Mouse (Mus musculus) brain, adult 2 months (tissue): ENCODE results near the gene Vmn1r210.
A peak's percentile ranks its signal among the peaks of the same experiment; 100 is the strongest.
"Not testable (repeated sequence)": the region's sequence is repeated elsewhere in the genome, so short reads cannot be mapped to it uniquely, and the experiment has no call there.

Experiments used
- DNase-seq: peaks from one replicate; pipeline ENCODE4 v3.0.0; 2011; ENCODE audit warnings: low read depth, low spot score

Vmn1r210 gene

GRCm38 (mm10) chr13:22831248-22831647 is at the start of gene Vmn1r210:
Gene Vmn1r210 (minus strand): TSS chr13:22831348.
- no peak for DNase-seq

GRCm38 (mm10) chr13:22879257-22879656 is 48.1 kb upstream of the Vmn1r210 start:
- DNase-seq: no peak

GRCm38 (mm10) chr13:22857461-22857860 is 26.3 kb upstream of the Vmn1r210 start, which contains the start of gene Vmn1r211:
Gene Vmn1r211 (minus strand): TSS chr13:22857561.
- DNase-seq: no peak

- DNase-seq: no peak
Observed at GRCm38 (mm10) chr13:22854760-22855159, 23.6 kb upstream of the Vmn1r210 start.

GRCm38 (mm10) chr13:22846798-22847197 is 15.7 kb upstream of the Vmn1r210 start:
- DNase-seq: peak; percentile 34

- DNase-seq: not testable (repeated sequence)
Observed at GRCm38 (mm10) chr13:22844304-22844703, 13.2 kb upstream of the Vmn1r210 start.

- DNase-seq: not testable (repeated sequence)
Observed at GRCm38 (mm10) chr13:22829395-22829794, 1.8 kb downstream of the Vmn1r210 start.

- not testable (repeated sequence) for DNase-seq
Observed at GRCm38 (mm10) chr13:22821601-22822000, 9.5 kb downstream of the Vmn1r210 start.

- DNase-seq: not testable (repeated sequence)
Observed at GRCm38 (mm10) chr13:22809582-22809981, 21.6 kb downstream of the Vmn1r210 start, which contains the start of gene Vmn1r209. Gene Vmn1r209 (minus strand): TSS chr13:22809682.

GRCm38 (mm10) chr13:22788096-22788495 is 43.1 kb downstream of the Vmn1r210 start:
- not testable (repeated sequence) for DNase-seq

- DNase-seq: not testable (repeated sequence)
Observed at GRCm38 (mm10) chr13:22784159-22784558, 47.0 kb downstream of the Vmn1r210 start.

GRCm38 (mm10) chr13:22777300-22777699 is 53.8 kb downstream of the Vmn1r210 start, which contains the start of gene Vmn1r208:
Gene Vmn1r208 (minus strand): TSS chr13:22777400.
- DNase-seq: not testable (repeated sequence)
